Mouse (Mus musculus): Measurements from ENCODE around the gene Lrrc41. TPM values are rescaled to one million over a fixed set of nuclear protein-coding genes. Genes with fewer than 3 reads are reported as not detected.

The Lrrc41 gene
- polyA plus RNA-seq (2015; fragmentation: Nextera tagmentation; extraction: Ambion mirVana): 65.9 and 67.1 TPM in 2 replicates

GRCm38 (mm10) chr4:116074861-116075620, at the start of gene Lrrc41, which contains the start of gene Uqcrh:
Gene Lrrc41 (plus strand): TSS chr4:116075269.
Gene Uqcrh (minus strand): TSS chr4:116075071.
- peak within 1 kb of the TSS; percentile 99 for H3K4me3 ChIP-seq (replicated peaks; ENCODE audit: low read length)
- WGBS: under 1% methylated on average over 55 of the region's 55 CpGs
- peak within 1 kb of the TSS; percentile 98 for H3K27ac ChIP-seq (ENCODE audit: low read length)
- H3K9ac ChIP-seq (ENCODE audit: low read length): peak within 1 kb of the TSS; percentile 99
- no peaks in the 10 kb centered on the region for H3K9me3 ChIP-seq (replicated peaks; ENCODE audit: control insufficient read depth, low read length)
- H3K27me3 ChIP-seq (ENCODE audit: control insufficient read depth, insufficient read depth, low read length): no peaks in the 10 kb centered on the region
- H3K4me2 ChIP-seq (ENCODE audit: low read depth, low read length): peak within 1 kb of the TSS; percentile 91
- ATAC-seq (ENCODE audit: insufficient read depth, low FRiP score): peak; percentile 94
- H3K36me3 ChIP-seq (ENCODE audit: control insufficient read depth, insufficient read depth, low read length): no peaks in the 10 kb centered on the region; the same call in 1 of the 2 replicates
- peaks cover 27% of the 10 kb centered on the region for H3K4me1 ChIP-seq (ENCODE audit: control insufficient read depth, insufficient read depth, low read length)

DNA sequence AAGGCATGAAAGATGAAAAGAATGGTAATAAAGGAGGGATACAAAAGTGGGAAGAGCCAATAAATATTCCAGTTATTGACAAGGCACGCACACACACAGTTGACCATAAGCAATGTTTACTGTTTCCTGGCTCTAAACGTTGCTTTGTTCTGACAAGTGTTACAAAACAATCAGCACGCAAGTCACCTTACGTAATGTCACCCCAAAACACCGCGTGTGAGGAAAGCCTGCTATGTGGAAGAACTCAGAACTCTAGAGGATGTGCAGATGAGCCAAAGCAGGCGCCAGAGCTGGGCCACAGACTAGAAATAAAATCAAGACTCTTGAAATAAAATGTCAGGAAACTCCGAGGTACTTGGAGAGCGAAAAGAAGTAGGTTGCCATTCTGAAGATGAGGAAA, 42.2 kb upstream of the Lrrc41 start:
- Histone ChIP-seq H3K4me1 (ENCODE audit: control insufficient read depth, insufficient read depth, low read length) (no peaks in the 10 kb centered on the region), H3K4me2 (ENCODE audit: low read depth, low read length) (no peak overlapping the region), H3K36me3 (ENCODE audit: control insufficient read depth, insufficient read depth, low read length) (no peaks in the 10 kb centered on the region; the same call in 1 of the 2 replicates), H3K9me3 (replicated peaks; ENCODE audit: control insufficient read depth, low read length) (no peaks in the 10 kb centered on the region), H3K27me3 (ENCODE audit: control insufficient read depth, insufficient read depth, low read length) (no peaks in the 10 kb centered on the region), H3K9ac (ENCODE audit: low read length) (no peak overlapping the region), H3K4me3 (replicated peaks; ENCODE audit: low read length) (no peak overlapping the region), H3K27ac (ENCODE audit: low read length) (no peak overlapping the region)
- ATAC-seq (ENCODE audit: insufficient read depth, low FRiP score): no peak
- 88% methylated on average over 9 of the region's 9 CpGs for WGBS

GRCm38 (mm10) chr4:116033374-116033773, 41.7 kb upstream of the Lrrc41 start:
- 88% methylated on average over 5 of the region's 5 CpGs for WGBS
- H3K36me3 ChIP-seq (ENCODE audit: control insufficient read depth, insufficient read depth, low read length): no peaks in the 10 kb centered on the region; the same call in 1 of the 2 replicates
- H3K27me3 ChIP-seq (ENCODE audit: control insufficient read depth, insufficient read depth, low read length): no peaks in the 10 kb centered on the region
- no peaks in the 10 kb centered on the region for H3K4me1 ChIP-seq (ENCODE audit: control insufficient read depth, insufficient read depth, low read length)
- ATAC-seq (ENCODE audit: insufficient read depth, low FRiP score): no peak
- no peak overlapping the region for H3K9ac ChIP-seq (ENCODE audit: low read length)
- H3K4me2 ChIP-seq (ENCODE audit: low read depth, low read length): no peak overlapping the region
- no peaks in the 10 kb centered on the region for H3K9me3 ChIP-seq (replicated peaks; ENCODE audit: control insufficient read depth, low read length)
- no peak overlapping the region for H3K4me3 ChIP-seq (replicated peaks; ENCODE audit: low read length)
- H3K27ac ChIP-seq (ENCODE audit: low read length): no peak overlapping the region

DNA sequence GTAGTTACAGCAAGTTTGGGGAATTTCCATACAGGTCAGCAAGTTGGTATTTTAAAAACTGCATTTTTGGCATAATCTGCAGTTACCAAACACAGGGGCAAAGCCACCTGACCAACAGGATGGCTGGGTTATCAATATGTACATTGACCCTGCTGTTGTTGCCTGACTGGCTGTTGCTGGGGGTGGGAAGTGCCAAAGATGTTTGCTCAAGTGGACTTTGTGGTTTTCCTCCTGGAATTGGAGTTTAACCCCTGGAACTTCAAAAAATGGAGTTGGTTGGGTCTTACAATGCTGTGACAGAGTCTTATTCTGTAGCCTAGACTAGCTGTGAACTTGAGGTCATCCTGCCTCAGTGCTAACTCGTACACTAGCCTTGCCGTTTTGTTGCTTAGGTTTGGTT, 34.6 kb upstream of the Lrrc41 start:
- H3K4me3 ChIP-seq (replicated peaks; ENCODE audit: low read length): no peak overlapping the region
- no peaks in the 10 kb centered on the region for H3K9me3 ChIP-seq (replicated peaks; ENCODE audit: control insufficient read depth, low read length)
- H3K27ac ChIP-seq (ENCODE audit: low read length): no peak overlapping the region
- no peak overlapping the region for H3K9ac ChIP-seq (ENCODE audit: low read length)
- no peaks in the 10 kb centered on the region; the same call in 1 of the 2 replicates for H3K36me3 ChIP-seq (ENCODE audit: control insufficient read depth, insufficient read depth, low read length)
- ATAC-seq (ENCODE audit: insufficient read depth, low FRiP score): no peak
- no peaks in the 10 kb centered on the region for H3K4me1 ChIP-seq (ENCODE audit: control insufficient read depth, insufficient read depth, low read length)
- WGBS: 80% methylated on average over 2 of the region's 2 CpGs
- H3K27me3 ChIP-seq (ENCODE audit: control insufficient read depth, insufficient read depth, low read length): no peaks in the 10 kb centered on the region
- H3K4me2 ChIP-seq (ENCODE audit: low read depth, low read length): no peak overlapping the region

GRCm38 (mm10) chr4:116042186-116042585, 32.9 kb upstream of the Lrrc41 start:
- H3K4me3 ChIP-seq (replicated peaks; ENCODE audit: low read length): no peak overlapping the region
- no peak overlapping the region for H3K27ac ChIP-seq (ENCODE audit: low read length)
- no peaks in the 10 kb centered on the region for H3K27me3 ChIP-seq (ENCODE audit: control insufficient read depth, insufficient read depth, low read length)
- no peaks in the 10 kb centered on the region for H3K9me3 ChIP-seq (replicated peaks; ENCODE audit: control insufficient read depth, low read length)
- H3K9ac ChIP-seq (ENCODE audit: low read length): no peak overlapping the region
- no peaks in the 10 kb centered on the region for H3K4me1 ChIP-seq (ENCODE audit: control insufficient read depth, insufficient read depth, low read length)
- no peak overlapping the region for H3K4me2 ChIP-seq (ENCODE audit: low read depth, low read length)
- no peak for ATAC-seq (ENCODE audit: insufficient read depth, low FRiP score)
- 77% methylated on average over 3 of the region's 3 CpGs for WGBS
- no peaks in the 10 kb centered on the region for H3K36me3 ChIP-seq (ENCODE audit: control insufficient read depth, insufficient read depth, low read length)

GRCm38 (mm10) chr4:116046604-116047003, 28.5 kb upstream of the Lrrc41 start:
- H3K27me3 ChIP-seq (ENCODE audit: control insufficient read depth, insufficient read depth, low read length): no peaks in the 10 kb centered on the region
- no peaks in the 10 kb centered on the region for H3K9me3 ChIP-seq (replicated peaks; ENCODE audit: control insufficient read depth, low read length)
- no peak overlapping the region for H3K4me3 ChIP-seq (replicated peaks; ENCODE audit: low read length)
- H3K27ac ChIP-seq (ENCODE audit: low read length): no peak overlapping the region
- ATAC-seq (ENCODE audit: insufficient read depth, low FRiP score): no peak
- H3K36me3 ChIP-seq (ENCODE audit: control insufficient read depth, insufficient read depth, low read length): no peaks in the 10 kb centered on the region
- peaks cover 4% of the 10 kb centered on the region; the same call in 1 of the 2 replicates for H3K4me1 ChIP-seq (ENCODE audit: control insufficient read depth, insufficient read depth, low read length)
- H3K9ac ChIP-seq (ENCODE audit: low read length): no peak overlapping the region
- WGBS: 81% methylated on average over 2 of the region's 2 CpGs
- no peak overlapping the region for H3K4me2 ChIP-seq (ENCODE audit: low read depth, low read length)

DNA sequence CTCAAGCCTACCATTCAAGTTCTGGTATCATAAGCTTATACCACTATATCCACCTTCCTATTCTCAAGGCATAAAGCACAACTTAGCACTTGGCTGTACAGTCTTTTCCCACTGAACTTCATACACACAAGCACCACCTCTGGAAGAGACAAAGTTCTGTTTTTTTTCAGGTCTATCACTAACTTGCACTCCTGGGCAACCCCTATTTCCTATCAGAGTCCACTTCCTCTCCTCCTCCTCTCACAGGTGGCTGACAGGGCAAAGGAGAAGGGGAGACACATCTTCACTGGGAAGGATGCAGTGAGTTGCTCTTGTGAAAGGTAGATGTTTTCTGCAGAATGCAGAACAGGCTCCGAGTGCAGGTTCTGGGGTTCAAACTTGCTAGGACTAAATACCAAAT, 27.4 kb upstream of the Lrrc41 start:
- Histone ChIP-seq H3K27me3 (ENCODE audit: control insufficient read depth, insufficient read depth, low read length) (no peaks in the 10 kb centered on the region), H3K27ac (ENCODE audit: low read length) (no peak overlapping the region), H3K4me3 (replicated peaks; ENCODE audit: low read length) (no peak overlapping the region), H3K36me3 (ENCODE audit: control insufficient read depth, insufficient read depth, low read length) (no peaks in the 10 kb centered on the region), H3K9me3 (replicated peaks; ENCODE audit: control insufficient read depth, low read length) (no peaks in the 10 kb centered on the region), H3K4me1 (ENCODE audit: control insufficient read depth, insufficient read depth, low read length) (peaks cover 9% of the 10 kb centered on the region), H3K4me2 (ENCODE audit: low read depth, low read length) (no peak overlapping the region), H3K9ac (ENCODE audit: low read length) (no peak overlapping the region)
- no peak for ATAC-seq (ENCODE audit: insufficient read depth, low FRiP score)
- 77% methylated on average over 1 of the region's 1 CpGs for WGBS

- WGBS: 58% methylated on average over 7 of the region's 7 CpGs
- no peaks in the 10 kb centered on the region for H3K27me3 ChIP-seq (ENCODE audit: control insufficient read depth, insufficient read depth, low read length)
- H3K27ac ChIP-seq (ENCODE audit: low read length): no peak overlapping the region
- H3K4me1 ChIP-seq (ENCODE audit: control insufficient read depth, insufficient read depth, low read length): peaks cover 12% of the 10 kb centered on the region
- H3K36me3 ChIP-seq (ENCODE audit: control insufficient read depth, insufficient read depth, low read length): no peaks in the 10 kb centered on the region
- H3K9ac ChIP-seq (ENCODE audit: low read length): no peak overlapping the region
- H3K4me3 ChIP-seq (replicated peaks; ENCODE audit: low read length): no peak overlapping the region
- no peak overlapping the region for H3K4me2 ChIP-seq (ENCODE audit: low read depth, low read length)
- ATAC-seq (ENCODE audit: insufficient read depth, low FRiP score): no peak
- H3K9me3 ChIP-seq (replicated peaks; ENCODE audit: control insufficient read depth, low read length): no peaks in the 10 kb centered on the region
These were observed 26.7 kb upstream of the Lrrc41 start for GRCm38 (mm10) chr4:116048130-116048920.

GRCm38 (mm10) chr4:116049211-116049610, 25.9 kb upstream of the Lrrc41 start:
- ATAC-seq (ENCODE audit: insufficient read depth, low FRiP score): no peak
- 84% methylated on average over 3 of the region's 3 CpGs for WGBS
- Histone ChIP-seq H3K4me3 (replicated peaks; ENCODE audit: low read length) (no peak overlapping the region), H3K4me1 (ENCODE audit: control insufficient read depth, insufficient read depth, low read length) (peaks cover 12% of the 10 kb centered on the region), H3K4me2 (ENCODE audit: low read depth, low read length) (no peak overlapping the region), H3K27me3 (ENCODE audit: control insufficient read depth, insufficient read depth, low read length) (no peaks in the 10 kb centered on the region), H3K36me3 (ENCODE audit: control insufficient read depth, insufficient read depth, low read length) (no peaks in the 10 kb centered on the region), H3K9ac (ENCODE audit: low read length) (no peak overlapping the region), H3K27ac (ENCODE audit: low read length) (no peak overlapping the region), H3K9me3 (replicated peaks; ENCODE audit: control insufficient read depth, low read length) (no peaks in the 10 kb centered on the region)
